Mouse (Mus musculus): Measurements from ENCODE around the gene Agk. TPM values are rescaled to one million over a fixed set of nuclear protein-coding genes. Genes with fewer than 3 reads are reported as not detected.

Agk gene
- polyA plus RNA-seq, 1 experiment from 2014 or later, result 50.1 TPM

DNA sequence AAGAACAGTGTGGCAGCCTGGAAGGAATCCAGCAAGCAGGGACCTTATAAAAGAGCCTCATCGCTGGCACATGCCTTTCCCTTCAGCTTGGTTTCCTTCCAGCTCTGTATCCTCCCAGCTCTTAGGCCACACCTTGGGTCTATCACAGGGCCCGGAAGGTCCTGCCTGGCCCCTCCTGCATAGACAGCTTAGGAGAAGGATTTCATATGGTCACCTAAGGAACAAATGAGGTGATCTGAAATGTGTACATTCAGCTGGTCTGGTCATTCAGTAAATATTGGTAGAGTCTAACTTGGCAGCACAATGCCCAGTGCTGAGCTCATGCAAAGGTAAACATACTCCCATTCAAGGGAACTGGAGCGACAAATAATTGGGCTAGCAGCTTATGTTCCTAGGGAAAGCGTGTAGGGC is 104.6 kb downstream of the Agk start:
- Histone ChIP-seq H3K9me3 (replicated peaks; ENCODE audit: control insufficient read depth, low read length) (no peaks in the 10 kb centered on the region), H3K27me3 (ENCODE audit: control insufficient read depth, insufficient read depth, low read length) (no peaks in the 10 kb centered on the region), H3K27ac (replicated peaks; ENCODE audit: low read depth, low read length) (no peak overlapping the region), H3K4me3 (ENCODE audit: low read depth, low read length) (no peak overlapping the region), H3K36me3 (replicated peaks; ENCODE audit: control insufficient read depth, insufficient read depth, low read depth, low read length) (no peaks in the 10 kb centered on the region), H3K4me2 (ENCODE audit: low read depth, low read length) (no peak overlapping the region), H3K4me1 (ENCODE audit: control insufficient read depth, insufficient read depth, low read length) (peaks cover 2% of the 10 kb centered on the region; the same call in 1 of the 2 replicates), H3K9ac (replicated peaks; ENCODE audit: low read length) (no peak overlapping the region)
- DNase-seq (ENCODE audit: low spot score), result no peak
- WGBS, result 86% methylated on average over 4 of the region's 4 CpGs
- no peak for ATAC-seq (replicated peaks; ENCODE audit: insufficient number of reproducible peaks, low FRiP score, low TSS enrichment, low read depth)

DNA sequence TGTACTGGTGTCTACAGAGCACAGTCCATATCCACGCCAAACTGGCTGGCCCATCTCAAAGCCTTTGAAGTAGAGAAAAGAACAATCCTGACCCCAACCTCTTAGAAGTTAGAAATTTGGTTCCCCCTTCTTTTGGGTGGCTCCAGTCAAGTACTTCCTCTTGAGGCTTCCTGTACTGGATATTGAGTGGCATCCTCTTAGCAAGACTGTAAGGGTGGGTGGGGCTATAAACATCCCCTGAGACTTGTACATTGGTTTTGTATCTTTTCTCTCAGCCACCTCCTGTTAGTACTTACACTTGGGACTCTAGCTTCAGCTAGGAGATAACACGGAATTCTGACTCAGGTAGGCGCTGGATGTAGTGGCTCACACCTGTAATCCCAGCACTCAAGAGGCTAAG is 105.3 kb downstream of the Agk start:
- Histone ChIP-seq H3K36me3 (replicated peaks; ENCODE audit: control insufficient read depth, insufficient read depth, low read depth, low read length) (no peaks in the 10 kb centered on the region), H3K9me3 (replicated peaks; ENCODE audit: control insufficient read depth, low read length) (no peaks in the 10 kb centered on the region), H3K4me2 (ENCODE audit: low read depth, low read length) (no peak overlapping the region), H3K27ac (replicated peaks; ENCODE audit: low read depth, low read length) (no peak overlapping the region), H3K9ac (replicated peaks; ENCODE audit: low read length) (no peak overlapping the region), H3K27me3 (ENCODE audit: control insufficient read depth, insufficient read depth, low read length) (no peaks in the 10 kb centered on the region), H3K4me3 (ENCODE audit: low read depth, low read length) (no peak overlapping the region), H3K4me1 (ENCODE audit: control insufficient read depth, insufficient read depth, low read length) (peaks cover 5% of the 10 kb centered on the region; the same call in 1 of the 2 replicates)
- WGBS, result 83% methylated on average over 3 of the region's 3 CpGs
- no peak for ATAC-seq (replicated peaks; ENCODE audit: insufficient number of reproducible peaks, low FRiP score, low TSS enrichment, low read depth)
- no peak for DNase-seq (ENCODE audit: low spot score)

DNA sequence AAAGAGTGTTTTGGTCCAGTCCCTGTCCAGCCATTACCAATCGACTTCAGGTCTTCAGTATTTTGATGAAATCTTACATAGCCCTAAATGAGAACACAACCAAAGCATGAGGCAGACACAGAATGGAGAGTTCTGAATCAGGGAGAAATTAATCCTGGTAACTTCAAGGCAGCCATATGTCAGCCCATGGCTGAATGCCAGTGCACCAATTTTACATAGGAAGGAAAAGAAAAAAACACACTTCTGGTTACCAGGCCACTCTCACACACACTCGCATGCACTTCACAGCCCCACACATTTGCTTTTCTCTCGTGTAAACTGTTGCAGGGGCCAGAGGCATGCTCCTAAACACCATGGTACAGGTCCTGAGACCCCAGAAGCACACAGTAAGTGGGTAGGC is 105.9 kb downstream of the Agk start:
- WGBS, result 71% methylated on average over 3 of the region's 3 CpGs
- ATAC-seq (replicated peaks; ENCODE audit: insufficient number of reproducible peaks, low FRiP score, low TSS enrichment, low read depth), result no peak

DNA sequence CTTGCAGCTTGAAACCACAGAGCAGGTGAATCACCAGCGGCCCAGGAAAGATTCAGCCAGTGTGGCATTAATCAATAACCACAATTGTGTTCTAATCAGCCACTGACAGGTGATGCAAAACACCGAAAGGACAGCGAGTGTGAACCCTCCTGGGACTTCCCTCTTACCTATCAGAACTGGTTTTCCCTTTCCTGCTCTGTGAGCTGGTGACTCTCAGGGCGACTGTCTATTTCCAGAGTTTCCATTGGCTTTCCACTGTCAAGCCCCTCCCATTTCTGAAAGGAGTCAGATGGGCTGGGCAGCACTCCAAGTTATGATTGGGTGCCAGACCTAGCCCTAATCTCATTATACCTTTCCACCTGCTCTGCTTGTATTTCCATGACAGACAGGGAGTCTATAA is 106.4 kb downstream of the Agk start:
- ATAC-seq (replicated peaks; ENCODE audit: insufficient number of reproducible peaks, low FRiP score, low TSS enrichment, low read depth) (no peak), DNase-seq (ENCODE audit: low spot score) (no peak)
- Histone ChIP-seq H3K9ac (replicated peaks; ENCODE audit: low read length) (no peak overlapping the region), H3K36me3 (replicated peaks; ENCODE audit: control insufficient read depth, insufficient read depth, low read depth, low read length) (no peaks in the 10 kb centered on the region), H3K27ac (replicated peaks; ENCODE audit: low read depth, low read length) (no peak overlapping the region), H3K4me1 (ENCODE audit: control insufficient read depth, insufficient read depth, low read length) (peaks cover 5% of the 10 kb centered on the region; the same call in 1 of the 2 replicates), H3K27me3 (ENCODE audit: control insufficient read depth, insufficient read depth, low read length) (no peaks in the 10 kb centered on the region), H3K9me3 (replicated peaks; ENCODE audit: control insufficient read depth, low read length) (no peaks in the 10 kb centered on the region), H3K4me3 (ENCODE audit: low read depth, low read length) (no peak overlapping the region), H3K4me2 (ENCODE audit: low read depth, low read length) (no peak overlapping the region)
- WGBS, result 58% methylated on average over 4 of the region's 4 CpGs

More for the DNA sequence above, 105.9 kb downstream of the Agk start:
- Histone ChIP-seq H3K27ac (replicated peaks; ENCODE audit: low read depth, low read length) (no peak overlapping the region), H3K4me3 (ENCODE audit: low read depth, low read length) (no peak overlapping the region), H3K4me1 (ENCODE audit: control insufficient read depth, insufficient read depth, low read length) (peaks cover 5% of the 10 kb centered on the region; the same call in 1 of the 2 replicates), H3K4me2 (ENCODE audit: low read depth, low read length) (no peak overlapping the region), H3K36me3 (replicated peaks; ENCODE audit: control insufficient read depth, insufficient read depth, low read depth, low read length) (no peaks in the 10 kb centered on the region), H3K9me3 (replicated peaks; ENCODE audit: control insufficient read depth, low read length) (no peaks in the 10 kb centered on the region), H3K27me3 (ENCODE audit: control insufficient read depth, insufficient read depth, low read length) (no peaks in the 10 kb centered on the region), H3K9ac (replicated peaks; ENCODE audit: low read length) (no peak overlapping the region)
- DNase-seq (ENCODE audit: low spot score), result no peak

DNA sequence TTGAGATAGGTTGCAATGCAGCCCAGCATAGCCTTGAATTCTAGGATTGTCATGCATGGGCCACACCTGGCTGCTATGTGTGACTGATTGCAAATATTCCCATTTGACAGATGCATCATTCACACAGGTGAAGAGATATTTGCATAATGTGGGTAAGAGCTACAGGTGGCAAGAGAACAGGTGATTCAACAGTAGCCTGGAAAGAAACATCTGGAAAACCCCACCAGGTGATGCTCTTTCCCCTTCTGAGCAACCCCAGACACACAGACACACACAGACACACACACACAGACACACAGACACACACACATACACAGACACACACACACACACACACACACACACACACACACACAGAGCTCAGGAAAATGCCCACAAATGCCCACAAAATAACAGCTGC is 106.8 kb downstream of the Agk start:
- ATAC-seq (replicated peaks; ENCODE audit: insufficient number of reproducible peaks, low FRiP score, low TSS enrichment, low read depth), result no peak
- Histone ChIP-seq H3K9ac (replicated peaks; ENCODE audit: low read length) (no peak overlapping the region), H3K4me3 (ENCODE audit: low read depth, low read length) (no peak overlapping the region), H3K4me1 (ENCODE audit: control insufficient read depth, insufficient read depth, low read length) (peaks cover 5% of the 10 kb centered on the region; the same call in 1 of the 2 replicates), H3K36me3 (replicated peaks; ENCODE audit: control insufficient read depth, insufficient read depth, low read depth, low read length) (no peaks in the 10 kb centered on the region), H3K27ac (replicated peaks; ENCODE audit: low read depth, low read length) (no peak overlapping the region), H3K4me2 (ENCODE audit: low read depth, low read length) (no peak overlapping the region), H3K27me3 (ENCODE audit: control insufficient read depth, insufficient read depth, low read length) (no peaks in the 10 kb centered on the region), H3K9me3 (replicated peaks; ENCODE audit: control insufficient read depth, low read length) (no peaks in the 10 kb centered on the region)
- DNase-seq (ENCODE audit: low spot score), result no peak

DNA sequence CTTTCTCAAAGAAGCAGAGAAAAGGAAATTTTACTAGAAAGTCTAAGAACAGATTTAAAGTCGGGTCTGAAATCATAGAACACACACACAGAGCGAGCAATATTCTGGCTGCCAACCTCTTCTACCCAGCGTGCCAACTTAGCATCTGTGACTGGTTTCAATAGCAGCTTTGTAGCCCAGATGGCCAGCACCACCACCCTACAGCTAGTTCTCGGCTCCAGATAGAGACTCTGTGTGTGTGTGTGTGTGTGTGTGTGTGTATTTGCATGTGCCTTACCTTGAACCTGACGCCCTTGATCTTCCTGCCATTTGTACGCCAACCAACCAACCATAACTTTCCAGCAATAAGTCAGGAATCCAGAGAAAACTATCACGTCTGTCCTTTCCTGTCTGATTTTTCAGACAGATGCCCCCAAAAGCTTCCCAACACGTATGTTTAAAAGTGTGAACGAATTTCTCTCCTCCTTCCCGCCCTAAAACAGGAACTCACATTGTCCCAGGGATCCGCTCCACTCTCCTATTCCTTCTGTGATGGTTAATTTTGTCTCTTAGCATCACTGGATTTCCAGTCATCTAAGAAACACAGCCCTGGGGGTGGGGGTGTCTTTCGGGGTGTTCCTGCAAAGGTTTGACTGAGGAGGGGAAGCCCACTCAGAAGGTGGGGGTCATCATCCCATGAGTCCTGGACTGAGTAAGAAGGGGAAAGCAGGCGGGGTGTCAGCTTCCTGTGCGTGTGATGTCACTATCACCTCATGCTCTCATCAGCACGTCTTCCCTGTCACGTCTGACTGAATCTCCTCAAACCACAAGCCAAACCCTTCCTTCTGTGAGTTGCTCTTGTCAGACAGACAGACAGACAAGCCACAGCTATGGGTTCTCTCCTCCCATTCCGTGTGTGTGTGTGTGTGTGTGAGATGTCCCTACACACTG is 107.6 kb downstream of the Agk start:
- Histone ChIP-seq H3K9ac (replicated peaks; ENCODE audit: low read length) (no peak overlapping the region), H3K27me3 (ENCODE audit: control insufficient read depth, insufficient read depth, low read length) (no peaks in the 10 kb centered on the region), H3K4me1 (ENCODE audit: control insufficient read depth, insufficient read depth, low read length) (peaks cover 5% of the 10 kb centered on the region; the same call in 1 of the 2 replicates), H3K9me3 (replicated peaks; ENCODE audit: control insufficient read depth, low read length) (no peaks in the 10 kb centered on the region), H3K36me3 (replicated peaks; ENCODE audit: control insufficient read depth, insufficient read depth, low read depth, low read length) (no peaks in the 10 kb centered on the region), H3K27ac (replicated peaks; ENCODE audit: low read depth, low read length) (no peak overlapping the region), H3K4me2 (ENCODE audit: low read depth, low read length) (no peak overlapping the region), H3K4me3 (ENCODE audit: low read depth, low read length) (no peak overlapping the region)
- DNase-seq (ENCODE audit: low spot score) (no peak), ATAC-seq (replicated peaks; ENCODE audit: insufficient number of reproducible peaks, low FRiP score, low TSS enrichment, low read depth) (no peak)
- 90% methylated on average over 17 of the region's 17 CpGs for WGBS

DNA sequence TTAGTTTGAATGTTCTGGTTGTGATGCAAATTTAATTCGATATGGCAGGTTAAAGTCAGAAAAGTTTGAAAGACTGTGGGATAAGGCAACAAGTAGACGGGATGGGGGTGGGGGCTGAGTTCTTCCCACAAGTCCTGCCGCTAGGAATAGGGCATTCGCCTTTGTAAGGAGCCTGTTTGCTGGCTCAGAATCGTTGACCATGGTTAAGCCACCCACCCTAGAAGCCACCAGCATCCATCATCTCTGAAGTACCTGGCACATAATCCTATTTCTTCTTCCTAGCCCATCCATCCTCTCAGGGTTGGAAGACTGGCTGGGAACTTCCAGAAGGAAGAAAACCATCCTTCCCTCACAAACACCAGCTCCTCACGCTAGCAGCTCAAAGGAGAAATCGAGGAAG is 109.7 kb downstream of the Agk start:
- 11% methylated on average over 7 of the region's 7 CpGs for WGBS
- peaks cover 5% of the 10 kb centered on the region; the same call in 1 of the 2 replicates for H3K4me1 ChIP-seq (ENCODE audit: control insufficient read depth, insufficient read depth, low read length)
- H3K36me3 ChIP-seq (replicated peaks; ENCODE audit: control insufficient read depth, insufficient read depth, low read depth, low read length), result no peaks in the 10 kb centered on the region
- peak overlapping the region; percentile 88 for H3K9ac ChIP-seq (replicated peaks; ENCODE audit: low read length)
- H3K4me3 ChIP-seq (ENCODE audit: low read depth, low read length), result peak overlapping the region; percentile 80
- DNase-seq (ENCODE audit: low spot score), result no peak
- no peak overlapping the region for H3K27ac ChIP-seq (replicated peaks; ENCODE audit: low read depth, low read length)
- ATAC-seq (replicated peaks; ENCODE audit: insufficient number of reproducible peaks, low FRiP score, low TSS enrichment, low read depth), result no peak
- no peaks in the 10 kb centered on the region for H3K9me3 ChIP-seq (replicated peaks; ENCODE audit: control insufficient read depth, low read length)
- peak overlapping the region; percentile 72 for H3K4me2 ChIP-seq (ENCODE audit: low read depth, low read length)
- no peaks in the 10 kb centered on the region for H3K27me3 ChIP-seq (ENCODE audit: control insufficient read depth, insufficient read depth, low read length)

Data from embryonic facial prominence, embryonic 11.5 days (tissue).